Mouse (Mus musculus) MEL (cell line): Measurements from ENCODE around the gene Rps27rt.

Experiments
- BHLHE40 ChIP-seq: IDR thresholded peaks from 2 replicates; pipeline ENCODE4 v1.6.1; 2012; ENCODE audit warnings: low read depth, mild to moderate bottlenecking, inconsistent platforms, low read length, improper control_type of control experiment, borderline replicate concordance
- CHD2 ChIP-seq: IDR thresholded peaks from 2 replicates; pipeline ENCODE4 v1.6.1; 2011; ENCODE audit warnings: low read length, improper control_type of control experiment
- CTCF ChIP-seq, 3 experiments: IDR thresholded peaks in 2 of 3; conservative IDR thresholded peaks in 1 of 3; 2 replicates each; pipeline ENCODE4 v1.5.1; 2011 to 2012; ENCODE audit warnings: low read length in 3 of 3, low read depth in 2 of 3, mild to moderate bottlenecking in 2 of 3, improper control_type of control experiment in 1 of 3, inconsistent platforms in 1 of 3, mixed read lengths in 1 of 3, moderate library complexity in 1 of 3; ENCODE audit not compliant: control insufficient read depth in 1 of 3, insufficient read depth in 1 of 3, poor library complexity in 1 of 3, severe bottlenecking in 1 of 3
- ELF1 ChIP-seq: IDR thresholded peaks from 2 replicates; pipeline ENCODE4 v1.6.1; 2014; ENCODE audit warnings: low read depth, mild to moderate bottlenecking, inconsistent platforms, low read length, improper control_type of control experiment, moderate library complexity
- EP300 ChIP-seq, 2 experiments: IDR thresholded peaks; 2 replicates each; pipeline ENCODE4 v1.6.1; 2011; ENCODE audit warnings: improper control_type of control experiment in 2 of 2, low read length in 2 of 2, low read depth in 1 of 2, mild to moderate bottlenecking in 1 of 2
- GABPA ChIP-seq: IDR thresholded peaks from 2 replicates; pipeline ENCODE4 v1.6.1; 2012; ENCODE audit warnings: low read depth, mild to moderate bottlenecking, inconsistent platforms, low read length, improper control_type of control experiment, moderate library complexity
- MAFK ChIP-seq: IDR thresholded peaks from 2 replicates; pipeline ENCODE4 v1.6.1; 2011; ENCODE audit warnings: low read depth, mild to moderate bottlenecking, low read length, improper control_type of control experiment, borderline replicate concordance
- MAX ChIP-seq: IDR thresholded peaks from 2 replicates; pipeline ENCODE4 v1.6.1; 2011; ENCODE audit warnings: low read length, improper control_type of control experiment
- MYB ChIP-seq: IDR thresholded peaks from 2 replicates; pipeline ENCODE4 v1.6.1; 2011; ENCODE audit warnings: mild to moderate bottlenecking, low read depth, low read length, improper control_type of control experiment
- MYC ChIP-seq: IDR thresholded peaks from 2 replicates; pipeline ENCODE4 v1.6.1; 2011; ENCODE audit warnings: low read depth, mild to moderate bottlenecking, low read length, improper control_type of control experiment, moderate library complexity
- POLR2A ChIP-seq, 2 experiments: IDR thresholded peaks; 2 replicates each; pipeline ENCODE4 v1.6.1; 2011 to 2012; ENCODE audit warnings: low read length in 2 of 2, mild to moderate bottlenecking in 2 of 2, control low read depth in 1 of 2, improper control_type of control experiment in 1 of 2, low read depth in 1 of 2, moderate library complexity in 1 of 2; ENCODE audit not compliant: control insufficient read depth in 1 of 2, insufficient read depth in 1 of 2, poor library complexity in 1 of 2

GRCm38 (mm10) chr9:114948395-114948794 is 34.1 kb downstream of the Rps27rt start:
- TF ChIP-seq POLR2A (IDR thresholded peaks at IDR 0.05; ENCODE audit: control insufficient read depth in 1 of 2, insufficient read depth in 1 of 2, low read depth in 1 of 2, low read length in 2 of 2, poor library complexity in 1 of 2) = no peak
- TF ChIP-seq CHD2 = no peak
- no peak for TF ChIP-seq CTCF (IDR thresholded peaks at IDR 0.05 in 2 of 3, conservative IDR thresholded peaks at IDR 0.05 in 1 of 3; ENCODE audit: control insufficient read depth in 1 of 3, insufficient read depth in 1 of 3, low read depth in 2 of 3, low read length in 3 of 3, poor library complexity in 1 of 3, severe bottlenecking in 1 of 3)
- no peak for TF ChIP-seq MYC
- no peak for TF ChIP-seq GABPA
- TF ChIP-seq MAFK = no peak
- no peak for TF ChIP-seq BHLHE40
- no peak for TF ChIP-seq EP300 (IDR thresholded peaks at IDR 0.05; ENCODE audit: low read depth in 1 of 2, low read length in 2 of 2)
- TF ChIP-seq MYB = no peak
- no peak for TF ChIP-seq ELF1
- TF ChIP-seq MAX = no peak
